Mouse (Mus musculus) thymus, adult 2 months (tissue): ENCODE results near the gene Fam107b. TPM values are rescaled to one million over a fixed set of nuclear protein-coding genes. Genes with fewer than 3 reads are reported as not detected.

Source experiments
- DNase-seq: peaks from one replicate; pipeline ENCODE4 v3.0.0; 2021
- H3K27ac ChIP-seq: fragments of 200-500 bp; 2 replicates; pipeline ENCODE4 v1.5.1; 2012; ENCODE audit warnings: low read length, control low read depth; ENCODE audit not compliant: control insufficient read depth, insufficient read depth
- H3K27me3 ChIP-seq: fragments of 200-500 bp; 2 replicates; pipeline ENCODE4 v1.6.1; 2012; ENCODE audit warnings: mild to moderate bottlenecking, low read length, moderate library complexity, mixed read lengths; ENCODE audit not compliant: control insufficient read depth, insufficient read depth
- H3K36me3 ChIP-seq: fragments of 200-500 bp; 2 replicates; pipeline ENCODE4 v1.6.1; 2012; ENCODE audit warnings: mild to moderate bottlenecking, low read length, moderate library complexity; ENCODE audit not compliant: control insufficient read depth, insufficient read depth
- H3K4me1 ChIP-seq: fragments of 200-500 bp; replicated peaks from 2 replicates; pipeline ENCODE4 v1.6.1; 2012; ENCODE audit warnings: low read length; ENCODE audit not compliant: control insufficient read depth, insufficient read depth
- H3K4me3 ChIP-seq: fragments of 200-500 bp; 2 replicates; pipeline ENCODE4 v1.5.1; 2012; ENCODE audit warnings: mild to moderate bottlenecking, low read length, control low read depth, moderate library complexity; ENCODE audit not compliant: control insufficient read depth, insufficient read depth
- CTCF ChIP-seq: fragments of 200-500 bp; IDR thresholded peaks from 2 replicates; pipeline ENCODE4 v1.5.1; 2012; ENCODE audit warnings: mild to moderate bottlenecking, control low read depth, low read length, moderate library complexity, borderline replicate concordance; ENCODE audit not compliant: control insufficient read depth, poor library complexity, insufficient read depth; ENCODE audit errors: extremely low read depth
- POLR2A ChIP-seq: fragments of 200-500 bp; IDR thresholded peaks from 2 replicates; pipeline ENCODE4 v1.6.1; 2012; ENCODE audit warnings: mild to moderate bottlenecking, low read length, control low read depth, moderate library complexity; ENCODE audit not compliant: control insufficient read depth, poor library complexity, insufficient read depth; ENCODE audit errors: extremely low read depth
- WGBS: fragments of 180-500 bp; shearing (Covaris S2); methylation state at CpG from one replicate; pipeline ENCODE4 v1.1.7; 2018; 5-methylcytosine and 5-hydroxymethylcytosine counted together
- polyA plus RNA-seq: library from polyadenylated mRNA; depleted of rRNA; stranded (reverse); fragments of >200 nt; gene quantifications from 2 replicates; pipeline ENCODE4 v1.2.3, GENCODE M21; 2012

Gene Fam107b
- polyA plus RNA-seq, 1 experiment: 81.3 TPM

GRCm38 (mm10) chr2:3600421-3600820 is 30.1 kb downstream of the Fam107b start:
- no peak for TF ChIP-seq CTCF
- no peak for TF ChIP-seq POLR2A
- DNase-seq: no peak
- H3K4me1 ChIP-seq: no peaks in the 10 kb centered on the region; the same call in 1 of the 2 replicates
- no peaks in the 10 kb centered on the region for H3K27me3 ChIP-seq
- H3K27ac ChIP-seq: no peak overlapping the region
- no peak overlapping the region for H3K4me3 ChIP-seq
- H3K36me3 ChIP-seq: no peaks in the 10 kb centered on the region
- 22% methylated on average over 3 of the region's 3 CpGs for WGBS

- H3K4me3 ChIP-seq: no peak overlapping the region
- TF ChIP-seq POLR2A: no peak
- TF ChIP-seq CTCF: no peak
- DNase-seq: no peak
- 95% methylated on average over 3 of the region's 3 CpGs for WGBS
- H3K4me1 ChIP-seq: no peaks in the 10 kb centered on the region; the same call in 1 of the 2 replicates
- H3K36me3 ChIP-seq: no peaks in the 10 kb centered on the region
- no peak overlapping the region for H3K27ac ChIP-seq
- H3K27me3 ChIP-seq: no peaks in the 10 kb centered on the region
Observed at GRCm38 (mm10) chr2:3602599-3602998, 32.3 kb downstream of the Fam107b start.

- H3K36me3 ChIP-seq: no peaks in the 10 kb centered on the region
- no peak overlapping the region for H3K4me3 ChIP-seq
- H3K4me1 ChIP-seq: no peaks in the 10 kb centered on the region; the same call in 1 of the 2 replicates
- DNase-seq: no peak
- no peaks in the 10 kb centered on the region for H3K27me3 ChIP-seq
- 94% methylated on average over 5 of the region's 5 CpGs for WGBS
- H3K27ac ChIP-seq: no peak overlapping the region
- TF ChIP-seq CTCF (no peak), POLR2A (no peak)
Observed at GRCm38 (mm10) chr2:3603181-3603580, 32.9 kb downstream of the Fam107b start.

- DNase-seq: no peak
- Histone ChIP-seq H3K27me3 (no peaks in the 10 kb centered on the region), H3K27ac (no peak overlapping the region), H3K4me3 (no peak overlapping the region), H3K36me3 (no peaks in the 10 kb centered on the region), H3K4me1 (no peaks in the 10 kb centered on the region)
- 68% methylated on average over 8 of the region's 8 CpGs for WGBS
- TF ChIP-seq CTCF: no peak
- TF ChIP-seq POLR2A: no peak
Observed at GRCm38 (mm10) chr2:3608868-3609854, 38.9 kb downstream of the Fam107b start.

- H3K27me3 ChIP-seq: no peaks in the 10 kb centered on the region
Observed at GRCm38 (mm10) chr2:3618446-3618845, 48.2 kb downstream of the Fam107b start.

GRCm38 (mm10) chr2:3621568-3621967 is 51.3 kb downstream of the Fam107b start:
- Histone ChIP-seq H3K4me3 (no peak overlapping the region), H3K4me1 (no peaks in the 10 kb centered on the region)
- WGBS: 94% methylated on average over 6 of the region's 6 CpGs

More at GRCm38 (mm10) chr2:3618446-3618845, 48.2 kb downstream of the Fam107b start:
- Histone ChIP-seq H3K4me3 (no peak overlapping the region), H3K27ac (no peak overlapping the region), H3K4me1 (no peaks in the 10 kb centered on the region), H3K36me3 (no peaks in the 10 kb centered on the region)
- 100% methylated on average over 1 of the region's 1 CpGs for WGBS
- no peak for DNase-seq
- TF ChIP-seq POLR2A: no peak
- TF ChIP-seq CTCF: no peak

More at GRCm38 (mm10) chr2:3621568-3621967, 51.3 kb downstream of the Fam107b start:
- Histone ChIP-seq H3K36me3 (no peaks in the 10 kb centered on the region), H3K27ac (no peak overlapping the region), H3K27me3 (no peaks in the 10 kb centered on the region)
- DNase-seq: no peak
- TF ChIP-seq CTCF (no peak), POLR2A (no peak)
